Mouse (Mus musculus): ENCODE data around the gene Gm21994.
"Not testable (repeated sequence)": the region's sequence is repeated elsewhere in the genome, so short reads cannot be mapped to it uniquely, and the experiment has no call there.

The Gm21994 gene

DNA sequence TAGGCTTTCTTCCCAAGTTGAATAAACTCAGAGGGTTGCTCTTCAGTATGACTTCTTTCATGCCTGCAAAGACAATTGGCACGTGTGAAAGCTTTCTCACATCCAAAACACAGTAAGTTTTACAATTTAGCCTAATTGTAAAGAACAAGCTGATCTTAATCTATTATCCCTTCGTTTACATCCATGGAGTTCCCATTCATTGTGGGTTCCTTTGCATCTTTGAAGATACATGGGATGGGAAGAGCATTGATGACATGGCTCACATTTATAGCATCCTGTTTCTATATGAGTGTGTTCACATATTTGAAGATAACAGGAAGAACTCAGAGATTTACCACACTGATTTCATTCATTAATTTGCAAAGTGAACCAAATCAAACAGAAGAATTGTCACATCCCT lies at the start of gene Gm21994:
TSS of gene Gm21994 (minus strand) at position 101 of the 400 bp plus-strand sequence.
- not testable (repeated sequence) for DNase-seq (ENCODE audit: low read depth)

DNA sequence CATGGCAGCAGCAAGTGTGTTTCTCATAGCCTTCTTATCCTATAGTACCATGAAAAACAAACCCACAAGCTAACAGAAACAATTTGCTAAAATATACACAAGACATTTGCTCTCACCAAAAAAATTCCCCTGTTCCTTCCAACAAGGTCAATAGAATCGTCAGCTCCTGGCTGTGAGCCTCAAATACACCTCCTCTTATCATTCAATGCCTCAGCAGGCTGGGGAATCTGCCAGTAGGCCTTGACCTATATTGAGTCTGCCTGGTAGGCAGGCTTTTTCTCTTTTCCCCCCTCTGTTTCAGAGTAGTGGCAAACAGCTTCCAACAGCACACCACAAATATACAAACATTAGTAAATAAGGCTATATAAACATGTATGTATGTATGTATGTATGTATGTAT lies 43.7 kb upstream of the Gm21994 start:
- no peak for DNase-seq (ENCODE audit: low read depth)

- DNase-seq (ENCODE audit: low read depth), result no peak
Measured at GRCm38 (mm10) chr2:150293669-150294068, 38.3 kb upstream of the Gm21994 start.

GRCm38 (mm10) chr2:150257291-150257690 lies 1.9 kb upstream of the Gm21994 start, which contains the start of gene Gm14124:
Gene Gm14124 (plus strand): TSS chr2:150257517.
- not testable (repeated sequence) for DNase-seq (ENCODE audit: low read depth)

GRCm38 (mm10) chr2:150256861-150257260 lies 1.5 kb upstream of the Gm21994 start:
- DNase-seq (ENCODE audit: low read depth), result not testable (repeated sequence)

GRCm38 (mm10) chr2:150243211-150243610 lies 12.2 kb downstream of the Gm21994 start:
- DNase-seq (ENCODE audit: low read depth), result no peak

GRCm38 (mm10) chr2:150223263-150223662 lies 32.1 kb downstream of the Gm21994 start:
- DNase-seq (ENCODE audit: low read depth), result not testable (repeated sequence)

GRCm38 (mm10) chr2:150218363-150218725 lies 37.0 kb downstream of the Gm21994 start:
- not testable (repeated sequence) for DNase-seq (ENCODE audit: low read depth)

GRCm38 (mm10) chr2:150217600-150218362 lies 37.6 kb downstream of the Gm21994 start, which contains the start of gene Zfp937:
Gene Zfp937 (plus strand): TSS chr2:150218073.
- not testable (repeated sequence) for DNase-seq (ENCODE audit: low read depth)

Measured in 416B (cell line).